Mouse (Mus musculus) E14TG2a.4 (cell line): ENCODE results near the gene Stx12.

Source experiments
- H3K27me3 ChIP-seq: 2 replicates; pipeline ENCODE4 v1.6.1; 2014; ENCODE audit warnings: low read length, control low read depth; ENCODE audit not compliant: insufficient read depth
- H3K36me3 ChIP-seq: 2 replicates; pipeline ENCODE4 v1.6.1; 2014; ENCODE audit warnings: low read length, control low read depth; ENCODE audit not compliant: insufficient read depth
- H3K4me1 ChIP-seq: replicated peaks from 2 replicates; pipeline ENCODE4 v1.6.1; 2014; ENCODE audit warnings: low read depth, low read length, control low read depth
- H3K4me3 ChIP-seq: replicated peaks from 2 replicates; pipeline ENCODE4 v1.5.1; 2014; ENCODE audit warnings: mild to moderate bottlenecking, low read length
- H3K9me3 ChIP-seq: 2 replicates; pipeline ENCODE4 v1.6.1; 2014; ENCODE audit warnings: low read length, control low read depth
- CTCF ChIP-seq: conservative IDR thresholded peaks from 2 replicates; pipeline ENCODE4 v1.5.1; 2014; ENCODE audit warnings: low read length
- NANOG ChIP-seq: IDR thresholded peaks from 2 replicates; pipeline ENCODE4 v1.6.1; 2014; ENCODE audit warnings: borderline replicate concordance, low read length, mixed read lengths
- POU5F1 ChIP-seq: IDR thresholded peaks from 2 replicates; pipeline ENCODE4 v1.6.1; 2014; ENCODE audit warnings: low read length, borderline replicate concordance

The Stx12 gene

GRCm38 (mm10) chr4:132874363-132875097 is 9.8 kb downstream of the Stx12 start:
- H3K36me3 ChIP-seq: peaks cover 43% of the 10 kb centered on the region
- TF ChIP-seq NANOG (no peak), CTCF (no peak), POU5F1 (no peak)
- no peaks in the 10 kb centered on the region for H3K27me3 ChIP-seq
- peaks cover 8% of the 10 kb centered on the region; the same call in 1 of the 2 replicates for H3K4me1 ChIP-seq
- H3K4me3 ChIP-seq: no peak overlapping the region
- no peaks in the 10 kb centered on the region for H3K9me3 ChIP-seq

DNA sequence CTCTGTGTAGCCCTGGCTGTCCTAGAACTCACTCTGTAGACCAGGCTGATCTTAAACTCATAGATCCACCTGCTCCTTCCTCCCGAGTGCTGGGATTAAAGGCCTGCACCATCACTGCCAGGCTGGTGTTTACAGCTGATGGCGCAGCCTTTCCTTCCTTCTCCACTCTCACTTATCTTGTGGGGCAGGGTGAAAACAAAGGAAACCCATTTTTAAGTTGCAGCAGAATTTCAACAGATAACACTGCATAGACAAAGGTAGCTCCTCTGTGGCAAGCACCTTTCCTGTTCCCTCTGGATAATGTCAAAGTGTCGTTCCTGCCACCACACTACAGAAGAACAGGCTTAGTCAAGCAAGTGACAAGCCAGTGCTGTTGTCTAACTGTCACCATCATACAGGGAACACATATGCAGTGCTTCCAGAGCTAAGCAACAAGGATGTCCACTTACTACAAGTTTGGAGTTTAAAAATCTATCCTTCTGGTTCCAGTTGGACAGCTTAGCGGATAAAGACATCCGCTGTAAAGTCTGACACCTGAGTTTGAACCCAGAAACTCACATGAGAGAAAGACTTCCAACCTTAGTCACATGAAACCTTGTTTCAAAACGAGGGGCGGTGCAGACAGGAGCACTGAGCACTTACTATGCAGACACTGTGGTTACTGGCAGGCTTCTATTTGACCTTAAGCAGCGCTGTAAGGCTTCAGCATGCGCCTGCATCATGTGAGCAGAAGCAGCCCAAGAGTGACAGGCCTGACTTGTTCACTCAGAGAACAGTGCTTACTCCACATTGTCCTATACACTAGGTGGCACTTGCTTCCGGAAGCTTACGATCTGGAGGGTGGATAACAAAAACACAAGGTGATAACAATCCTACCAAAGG is 10.6 kb downstream of the Stx12 start:
- H3K4me3 ChIP-seq: no peak overlapping the region
- peaks cover 8% of the 10 kb centered on the region; the same call in 1 of the 2 replicates for H3K4me1 ChIP-seq
- no peaks in the 10 kb centered on the region for H3K9me3 ChIP-seq
- no peaks in the 10 kb centered on the region for H3K27me3 ChIP-seq
- TF ChIP-seq POU5F1 (no peak), CTCF (no peak), NANOG (no peak)
- peaks cover 47% of the 10 kb centered on the region for H3K36me3 ChIP-seq

- no peak overlapping the region for H3K4me3 ChIP-seq
- H3K27me3 ChIP-seq: no peaks in the 10 kb centered on the region
- no peaks in the 10 kb centered on the region for H3K9me3 ChIP-seq
- peaks cover 8% of the 10 kb centered on the region; the same call in 1 of the 2 replicates for H3K4me1 ChIP-seq
- peaks cover 67% of the 10 kb centered on the region for H3K36me3 ChIP-seq
- TF ChIP-seq POU5F1 (no peak), CTCF (no peak), NANOG (no peak)
Measured at GRCm38 (mm10) chr4:132871116-132871515, 13.2 kb downstream of the Stx12 start.

GRCm38 (mm10) chr4:132864856-132865255 is 19.5 kb downstream of the Stx12 start:
- Histone ChIP-seq H3K27me3 (no peaks in the 10 kb centered on the region), H3K9me3 (no peaks in the 10 kb centered on the region), H3K36me3 (peaks cover 84% of the 10 kb centered on the region), H3K4me3 (no peak overlapping the region), H3K4me1 (no peaks in the 10 kb centered on the region)
- TF ChIP-seq CTCF: no peak
- TF ChIP-seq POU5F1: no peak
- no peak for TF ChIP-seq NANOG

- Histone ChIP-seq H3K27me3 (no peaks in the 10 kb centered on the region), H3K4me3 (no peak overlapping the region), H3K4me1 (no peaks in the 10 kb centered on the region), H3K9me3 (no peaks in the 10 kb centered on the region), H3K36me3 (peaks cover 84% of the 10 kb centered on the region)
- TF ChIP-seq CTCF: no peak
- TF ChIP-seq POU5F1: no peak
- TF ChIP-seq NANOG: no peak
Measured at GRCm38 (mm10) chr4:132863012-132863411, 21.3 kb downstream of the Stx12 start.

- no peak overlapping the region for H3K4me3 ChIP-seq
- no peaks in the 10 kb centered on the region for H3K9me3 ChIP-seq
- H3K27me3 ChIP-seq: no peaks in the 10 kb centered on the region
- no peak for TF ChIP-seq POU5F1
- TF ChIP-seq CTCF: no peak
- TF ChIP-seq NANOG: no peak
- H3K4me1 ChIP-seq: no peaks in the 10 kb centered on the region
- peaks cover 84% of the 10 kb centered on the region for H3K36me3 ChIP-seq
Measured at GRCm38 (mm10) chr4:132860880-132861279, 23.4 kb downstream of the Stx12 start.

GRCm38 (mm10) chr4:132843705-132844071 is 40.6 kb downstream of the Stx12 start:
- TF ChIP-seq POU5F1 (no peak), NANOG (no peak), CTCF (no peak)
- Histone ChIP-seq H3K36me3 (peaks cover 27% of the 10 kb centered on the region), H3K27me3 (no peaks in the 10 kb centered on the region), H3K4me3 (0 out of 2 replicates have a peak overlapping the region, but pooled peaks have one; percentile 94), H3K9me3 (peaks cover 8% of the 10 kb centered on the region), H3K4me1 (peaks cover 25% of the 10 kb centered on the region)

DNA sequence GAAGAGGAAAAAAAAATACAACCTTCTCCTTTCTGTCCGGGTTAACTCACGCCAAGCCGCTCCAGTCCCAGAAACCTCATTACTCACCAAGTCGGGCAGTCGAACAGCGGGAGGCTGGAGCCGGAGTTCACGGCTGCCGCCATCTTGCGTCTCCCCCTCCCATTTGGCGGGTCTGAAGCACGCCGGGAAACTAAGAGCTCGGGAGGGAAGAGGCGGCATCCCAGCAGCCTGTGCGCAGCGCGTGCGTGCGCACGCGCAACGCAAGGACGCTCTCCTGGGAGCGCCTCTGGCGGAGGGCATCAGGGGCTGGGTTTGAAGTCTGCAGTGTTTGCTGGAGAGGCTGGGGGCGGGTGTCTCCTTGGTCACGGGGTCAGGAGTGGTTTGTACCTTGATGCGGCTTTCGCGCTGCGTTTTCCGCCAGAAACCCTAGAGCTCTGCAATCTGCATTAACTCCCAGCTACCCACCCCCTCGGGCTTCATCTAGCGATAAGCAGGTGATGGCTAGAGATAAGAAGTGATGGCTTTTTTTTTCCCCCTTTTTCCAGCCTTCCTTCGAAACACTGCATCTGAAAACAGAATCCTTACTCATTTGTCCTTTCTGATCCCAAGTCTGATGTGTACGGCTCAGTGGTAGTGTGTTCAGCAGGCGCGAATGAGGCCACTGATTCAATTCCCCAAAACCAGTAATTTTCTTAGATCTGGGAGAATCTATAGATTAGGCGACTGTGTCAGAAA is 41.2 kb downstream of the Stx12 start, which contains the start of gene Ppp1r8:
Gene Ppp1r8, minus strand, starts transcription at position 200 of the 735 bp plus-strand sequence.
- TF ChIP-seq CTCF (no peak), POU5F1 (no peak), NANOG (no peak)
- H3K4me1 ChIP-seq: peaks cover 25% of the 10 kb centered on the region

More for the DNA sequence above, 41.2 kb downstream of the Stx12 start, which contains the start of gene Ppp1r8:
- Histone ChIP-seq H3K36me3 (peaks cover 32% of the 10 kb centered on the region), H3K4me3 (peak within 1 kb of the TSS; percentile 94), H3K27me3 (no peaks in the 10 kb centered on the region), H3K9me3 (peaks cover 8% of the 10 kb centered on the region)
